8 mouse cellular contexts compared by ENCODE assay signal in genomic region chr16:4489114-4489624, GRCm38 (mm10). TPM values are rescaled to one million over a fixed set of nuclear protein-coding genes. Genes with fewer than 3 reads are reported as not detected.
DNase-seq lines count a peak whose midpoint lies in the region; ATAC-seq and TF ChIP-seq lines count a peak whose summit lies in the region.

No protein-coding gene starts in this region.

- no peaks in the 10 kb centered on the region for H3K79me2 ChIP-seq in CH12.LX (replicated peaks; ENCODE audit: control insufficient read depth, extremely low read depth, insufficient read depth, poor library complexity, severe bottlenecking)

- TF ChIP-seq CTCF in CH12.LX (conservative IDR thresholded peaks at IDR 0.05 in 1 of 2, IDR thresholded peaks at IDR 0.05 in 1 of 2; ENCODE audit: low read depth in 2 of 2, low read length in 2 of 2) = peak; percentile 89 to 99

- in situ Hi-C loops in CH12.LX (cut with MboI; ENCODE audit: low pct_ligation_motif_present, low pct_unique_long_range_greater_than_20kb, low sequenced_read_pairs) = no loop called here

- peak; percentile 37 for TF ChIP-seq POLR2A in CH12.LX (IDR thresholded peaks at IDR 0.05; ENCODE audit: low read depth, low read length)

- H3K4me1 ChIP-seq in CH12.LX (ENCODE audit: control insufficient read depth in 1 of 2, insufficient read depth in 2 of 2) = peaks cover 0 to 34% of the 10 kb centered on the region in 2 experiments; a peak in 3 of 4 replicates
- H3K4me1 ChIP-seq in forebrain, embryonic 11.5 days (replicated peaks; ENCODE audit: control insufficient read depth, insufficient read depth, low read length) = no peaks in the 10 kb centered on the region
- H3K4me1 ChIP-seq in heart, embryonic 16.5 days (ENCODE audit: control insufficient read depth, insufficient read depth, low read length) = peaks cover 9% of the 10 kb centered on the region
- H3K4me1 ChIP-seq in liver, embryonic 13.5 days (replicated peaks) = no peaks in the 10 kb centered on the region
- H3K4me1 ChIP-seq in neural tube, embryonic 11.5 days (ENCODE audit: control insufficient read depth, insufficient read depth, low read length) = no peaks in the 10 kb centered on the region
- H3K4me1 ChIP-seq in stomach, embryonic 16.5 days (ENCODE audit: control insufficient read depth, insufficient read depth, low read length) = 0 out of 2 replicates have a peak, but pooled peaks cover 3% of the 10 kb centered on the region

- peak; percentile 100 for TF ChIP-seq RAD21 in CH12.LX (IDR thresholded peaks at IDR 0.05; ENCODE audit: low read depth, low read length)

- dilution Hi-C loops in CH12.LX (cut with MboI; ENCODE audit: extremely low pct_ligation_motif_present, extremely low pct_unique_long_range_greater_than_20kb, low sequenced_read_pairs) = no loop called here

- H3K4me3 ChIP-seq in CH12.LX (replicated peaks in 1 of 3; ENCODE audit: low read depth in 2 of 3, low read length in 2 of 3, poor library complexity in 1 of 3) = no peak overlapping the region
- no peak overlapping the region for H3K4me3 ChIP-seq in forebrain, embryonic 11.5 days (ENCODE audit: low read depth, low read length)
- H3K4me3 ChIP-seq in heart, embryonic 16.5 days (ENCODE audit: low read length) = no peak overlapping the region
- H3K4me3 ChIP-seq in liver, embryonic 13.5 days (replicated peaks) = no peak overlapping the region
- H3K4me3 ChIP-seq in neural tube, embryonic 11.5 days (ENCODE audit: low read depth, low read length) = no peak overlapping the region
- H3K4me3 ChIP-seq in stomach, embryonic 16.5 days (replicated peaks; ENCODE audit: low read length) = no peak overlapping the region

- ATAC-seq in forebrain, embryonic 11.5 days (replicated peaks; ENCODE audit: low FRiP score) = peak; percentile 44
- ATAC-seq in heart, embryonic 16.5 days (replicated peaks; ENCODE audit: extremely low read depth, insufficient read depth, low FRiP score) = peak; percentile 88
- ATAC-seq in liver, embryonic 13.5 days (ENCODE audit: low read depth) = peak; percentile 61; the same call in 1 of the 2 replicates
- no peak for ATAC-seq in neural tube, embryonic 11.5 days (ENCODE audit: insufficient read depth, low FRiP score, low TSS enrichment)
- peak; percentile 79 for ATAC-seq in stomach, embryonic 16.5 days (ENCODE audit: insufficient read depth, low FRiP score)

- H3K4me2 ChIP-seq in CH12.LX (ENCODE audit: insufficient read depth, low read depth, poor library complexity, severe bottlenecking) = no peak overlapping the region
- no peak overlapping the region for H3K4me2 ChIP-seq in forebrain, embryonic 11.5 days (ENCODE audit: low read depth, low read length, severe bottlenecking)
- no peak overlapping the region for H3K4me2 ChIP-seq in heart, embryonic 16.5 days (ENCODE audit: low read depth, low read length)
- H3K4me2 ChIP-seq in liver, embryonic 13.5 days = no peak overlapping the region
- no peak overlapping the region for H3K4me2 ChIP-seq in neural tube, embryonic 11.5 days (ENCODE audit: low read depth)
- H3K4me2 ChIP-seq in stomach, embryonic 16.5 days (ENCODE audit: low read depth, low read length) = no peak overlapping the region

- H3K27ac ChIP-seq in CH12.LX (ENCODE audit: insufficient read depth, low read depth) = no peak overlapping the region
- H3K27ac ChIP-seq in forebrain, embryonic 11.5 days (ENCODE audit: low read depth, low read length) = no peak overlapping the region
- H3K27ac ChIP-seq in heart, embryonic 16.5 days (ENCODE audit: low read length) = peak overlapping the region; percentile 86
- no peak overlapping the region for H3K27ac ChIP-seq in liver, embryonic 13.5 days
- no peak overlapping the region for H3K27ac ChIP-seq in neural tube, embryonic 11.5 days (ENCODE audit: low read depth, low read length)
- H3K27ac ChIP-seq in stomach, embryonic 16.5 days (ENCODE audit: low read length) = no peak overlapping the region

- 72% methylated on average over 11 of the region's 11 CpGs for WGBS in forebrain, embryonic 11.5 days
- WGBS in heart, embryonic 16.5 days = 52% methylated on average over 11 of the region's 11 CpGs
- 68% methylated on average over 11 of the region's 11 CpGs for WGBS in liver, embryonic 13.5 days (ENCODE audit: insufficient replicate concordance)
- WGBS in neural tube, embryonic 11.5 days = 76% methylated on average over 11 of the region's 11 CpGs
- WGBS in stomach, embryonic 16.5 days = 69% methylated on average over 11 of the region's 11 CpGs

- H3K27me3 ChIP-seq in CH12.LX (replicated peaks) = no peaks in the 10 kb centered on the region
- H3K27me3 ChIP-seq in forebrain, embryonic 11.5 days (ENCODE audit: control insufficient read depth, insufficient read depth, low read length) = no peaks in the 10 kb centered on the region
- H3K27me3 ChIP-seq in heart, embryonic 16.5 days (ENCODE audit: control insufficient read depth, insufficient read depth, low read length) = no peaks in the 10 kb centered on the region
- no peaks in the 10 kb centered on the region for H3K27me3 ChIP-seq in liver, embryonic 13.5 days
- no peaks in the 10 kb centered on the region for H3K27me3 ChIP-seq in neural tube, embryonic 11.5 days (ENCODE audit: control insufficient read depth, insufficient read depth, low read length)
- no peaks in the 10 kb centered on the region for H3K27me3 ChIP-seq in stomach, embryonic 16.5 days (ENCODE audit: control insufficient read depth, insufficient read depth, low read length)

- peak; percentile 94 for DNase-seq in CH12.LX (ENCODE audit: extremely low read depth)
- peak; percentile 85 for DNase-seq in c-Kit-positive CD71-negative TER-119-negative erythroid progenitor cells, embryonic 14.5 days (ENCODE audit: low read depth)
- peak; percentile 87 for DNase-seq in forebrain, embryonic 11.5 days (ENCODE audit: low spot score)
- DNase-seq in kidney, postnatal 25 days = peak; percentile 95 to 97
- peak; percentile 55 for DNase-seq in liver, embryonic 13.5 days
- DNase-seq in neural tube, embryonic 11.5 days (ENCODE audit: low spot score) = peak; percentile 85

- 0 out of 2 replicates have a peak overlapping the region, but pooled peaks have one; percentile 6 for H3K9ac ChIP-seq in CH12.LX (ENCODE audit: insufficient read depth, low read depth)
- H3K9ac ChIP-seq in forebrain, embryonic 11.5 days (ENCODE audit: low read length) = no peak overlapping the region
- peak overlapping the region; percentile 26 for H3K9ac ChIP-seq in heart, embryonic 16.5 days (ENCODE audit: low read length)
- H3K9ac ChIP-seq in liver, embryonic 13.5 days = no peak overlapping the region
- no peak overlapping the region for H3K9ac ChIP-seq in neural tube, embryonic 11.5 days (ENCODE audit: low read length)
- no peak overlapping the region for H3K9ac ChIP-seq in stomach, embryonic 16.5 days (ENCODE audit: low read length)

- no peak for TF ChIP-seq EP300 in CH12.LX (IDR thresholded peaks at IDR 0.05; ENCODE audit: low read length)

- peaks cover 22 to 91% of the 10 kb centered on the region in 2 experiments for H3K36me3 ChIP-seq in CH12.LX (replicated peaks in 1 of 2; ENCODE audit: control insufficient read depth in 1 of 2, insufficient read depth in 1 of 2, low read length in 1 of 2)
- no peaks in the 10 kb centered on the region for H3K36me3 ChIP-seq in forebrain, embryonic 11.5 days (ENCODE audit: control insufficient read depth, insufficient read depth, low read length)
- H3K36me3 ChIP-seq in heart, embryonic 16.5 days (ENCODE audit: control insufficient read depth, insufficient read depth) = peaks cover 33% of the 10 kb centered on the region
- H3K36me3 ChIP-seq in liver, embryonic 13.5 days = no peaks in the 10 kb centered on the region
- no peaks in the 10 kb centered on the region for H3K36me3 ChIP-seq in neural tube, embryonic 11.5 days (ENCODE audit: control insufficient read depth, insufficient read depth, low read length)
- H3K36me3 ChIP-seq in stomach, embryonic 16.5 days (ENCODE audit: control insufficient read depth, insufficient read depth, low read length) = no peaks in the 10 kb centered on the region

- H3K9me3 ChIP-seq in CH12.LX (replicated peaks; ENCODE audit: low read length) = no peaks in the 10 kb centered on the region
- H3K9me3 ChIP-seq in forebrain, embryonic 11.5 days (ENCODE audit: control insufficient read depth, low read length) = no peaks in the 10 kb centered on the region
- H3K9me3 ChIP-seq in heart, embryonic 16.5 days (replicated peaks; ENCODE audit: control insufficient read depth, low read length) = no peaks in the 10 kb centered on the region
- H3K9me3 ChIP-seq in liver, embryonic 13.5 days (replicated peaks) = no peaks in the 10 kb centered on the region
- no peaks in the 10 kb centered on the region for H3K9me3 ChIP-seq in neural tube, embryonic 11.5 days (ENCODE audit: control insufficient read depth, low read length)
- H3K9me3 ChIP-seq in stomach, embryonic 16.5 days (replicated peaks; ENCODE audit: control insufficient read depth, low read length) = no peaks in the 10 kb centered on the region

TF ChIP-seq in CH12.LX, 34 proteins besides CTCF, POLR2A, EP300 and RAD21 (continues in another document):
- TF ChIP-seq JUN (IDR thresholded peaks at IDR 0.05; ENCODE audit: insufficient read depth, low read depth, low read length) (peak; percentile 30; the same call in 1 of the 2 replicates), ZNF384 (IDR thresholded peaks at IDR 0.05; ENCODE audit: low read depth, low read length) (no peak), MAX (IDR thresholded peaks at IDR 0.05; ENCODE audit: low read length) (peak; percentile 49; the same call in 1 of the 2 replicates), IRF4 (IDR thresholded peaks at IDR 0.05; ENCODE audit: low read depth, low read length) (peak; percentile 64; the same call in 1 of the 2 replicates), ZMIZ1 (IDR thresholded peaks at IDR 0.05; ENCODE audit: low read depth, low read length) (no peak), ELF1 (IDR thresholded peaks at IDR 0.05; ENCODE audit: low read depth, low read length) (peak; percentile 82), MAZ (IDR thresholded peaks at IDR 0.05; ENCODE audit: low read depth, low read length) (peak; percentile 89), JUND (conservative IDR thresholded peaks at IDR 0.05; ENCODE audit: low read depth, low read length) (0 out of 2 replicates have a peak, but pooled peaks have one; percentile 13), MEF2A (IDR thresholded peaks at IDR 0.05; ENCODE audit: borderline replicate concordance, low read depth, low read length) (peak; percentile 58), SIN3A (IDR thresholded peaks at IDR 0.05; ENCODE audit: low read length) (peak; percentile 87)

RNA-seq across cellular contexts. Expression of gene Srl, which starts 52.4 kb away (rescaled TPM):
- total RNA-seq in CH12.LX (2012; rRNA removed) = 44.6 and 60.3 TPM in 2 replicates
- 62.7 and 88.8 TPM in 2 replicates for total RNA-seq in CH12.LX (2014; rRNA removed)
- 71.3 and 77.9 TPM in 2 replicates for polyA plus RNA-seq in CH12.LX (2012; ENCODE audit: insufficient read length, low read depth)
- 23.3 and 23.7 TPM in 2 replicates for polyA plus RNA-seq in forebrain, embryonic 11.5 days (2014; fragmentation: Nextera tagmentation; extraction: Ambion mirVana)
- polyA plus RNA-seq in heart, embryonic 16.5 days (2015; fragmentation: Nextera tagmentation; extraction: Ambion mirVana) = 280 and 289 TPM in 2 replicates
- 3.1 and 3.2 TPM in 2 replicates for polyA plus RNA-seq in liver, embryonic 13.5 days (2015; fragmentation: Nextera tagmentation; extraction: Ambion mirVana)
- polyA plus RNA-seq in neural tube, embryonic 11.5 days (2014; fragmentation: Nextera tagmentation; extraction: Ambion mirVana) = 31.1 and 35.7 TPM in 2 replicates
- polyA plus RNA-seq in stomach, embryonic 16.5 days (2015; fragmentation: Nextera tagmentation; extraction: Ambion mirVana) = 10.0 and 28.6 TPM in 2 replicates

Comparison
In these comparisons a context has a peak if more than half of its experiments do, and no peak if none do; other contexts are left out.
1. H3K9ac ChIP-seq: peak in CH12.LX (single experiment) and heart, embryonic 16.5 days (single experiment); none in forebrain, embryonic 11.5 days (single experiment), liver, embryonic 13.5 days (single experiment), neural tube, embryonic 11.5 days (single experiment) and stomach, embryonic 16.5 days (single experiment).
2. Peak in every context shown above with its lines, with median percentiles within 50 percentile points of each other: DNase-seq.